Mouse (Mus musculus) E14TG2a.4 (cell line): ENCODE measurements around the gene Csnk1g1.

Experiments used
- CTCF ChIP-seq: conservative IDR thresholded peaks from 2 replicates; pipeline ENCODE4 v1.5.1; 2014; ENCODE audit warnings: low read length
- NANOG ChIP-seq: IDR thresholded peaks from 2 replicates; pipeline ENCODE4 v1.6.1; 2014; ENCODE audit warnings: borderline replicate concordance, low read length, mixed read lengths
- POU5F1 ChIP-seq: IDR thresholded peaks from 2 replicates; pipeline ENCODE4 v1.6.1; 2014; ENCODE audit warnings: low read length, borderline replicate concordance

GRCm38 (mm10) chr9:66051493-66051892 lies 142.8 kb downstream of the Csnk1g1 start:
- no peak for TF ChIP-seq CTCF
- TF ChIP-seq POU5F1, result no peak
- TF ChIP-seq NANOG, result no peak
